Mouse (Mus musculus): ENCODE data around the gene Wnk2.
"Not testable (repeated sequence)": the region's sequence is repeated elsewhere in the genome, so short reads cannot be mapped to it uniquely, and the experiment has no call there.

Wnk2 gene

DNA sequence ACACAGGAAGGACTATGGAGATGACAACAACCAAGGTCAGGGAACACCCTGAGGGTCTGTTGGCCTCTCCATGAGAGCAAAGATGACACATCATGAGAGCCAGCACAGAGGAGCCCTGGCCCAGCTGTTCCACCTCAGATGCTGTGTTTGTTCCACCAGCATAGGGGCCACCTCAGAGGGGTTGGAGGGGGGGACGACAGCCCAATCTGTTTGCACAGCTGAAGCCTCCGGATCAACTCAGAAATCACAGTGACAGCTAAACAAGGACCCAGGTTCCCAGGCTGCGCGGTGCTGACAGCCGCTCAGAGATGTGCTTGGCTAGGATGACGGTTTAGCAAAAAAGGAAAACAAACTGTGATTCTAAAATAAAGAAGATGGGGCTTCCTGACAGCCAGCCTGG is 53.1 kb downstream of the Wnk2 start:
- DNase-seq (ENCODE audit: low spot score in 2 of 2): no peak

DNA sequence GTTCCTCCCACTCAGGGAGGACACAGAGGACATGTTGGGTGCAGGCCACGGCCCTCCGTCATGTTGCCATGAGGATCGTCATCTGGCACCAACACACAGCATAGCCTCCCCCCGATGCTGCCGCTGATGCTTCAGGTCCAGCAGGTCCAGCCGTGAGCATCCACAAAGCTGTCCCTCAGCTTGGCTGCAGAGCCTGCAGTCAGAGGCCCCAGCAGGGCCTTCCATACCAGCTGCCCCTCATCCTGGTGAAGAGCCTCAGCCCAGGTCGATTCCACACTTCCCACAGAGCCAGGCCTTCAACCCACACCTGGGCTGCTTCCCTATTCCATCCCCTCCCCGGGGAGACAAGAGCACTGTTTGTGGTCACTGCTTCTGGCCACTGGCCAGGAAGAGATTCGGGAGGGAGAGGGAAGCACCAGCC is 54.3 kb downstream of the Wnk2 start:
- DNase-seq (ENCODE audit: low spot score in 2 of 2): peak in 1 of 2 experiments; percentile 37

DNA sequence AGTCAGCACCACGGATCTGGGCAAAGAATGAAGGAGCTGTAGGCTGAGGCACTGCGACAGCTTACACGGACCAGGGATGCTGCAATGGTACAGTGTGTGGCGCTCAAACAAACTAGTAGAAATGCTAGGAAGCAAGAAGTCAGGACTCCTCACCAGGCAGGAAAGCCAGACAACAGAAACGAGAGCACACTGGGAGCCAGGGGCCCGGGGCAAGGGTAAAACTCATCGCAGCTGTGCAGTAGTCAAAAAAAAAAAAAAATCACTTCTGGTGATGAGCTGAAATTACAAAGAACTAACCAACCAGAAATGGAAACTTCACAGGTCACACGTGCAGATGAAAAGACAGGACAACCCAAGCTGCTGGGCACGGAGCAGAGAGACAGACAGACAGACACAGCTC is 55.2 kb downstream of the Wnk2 start:
- no peak for DNase-seq (ENCODE audit: low spot score in 2 of 2)

DNA sequence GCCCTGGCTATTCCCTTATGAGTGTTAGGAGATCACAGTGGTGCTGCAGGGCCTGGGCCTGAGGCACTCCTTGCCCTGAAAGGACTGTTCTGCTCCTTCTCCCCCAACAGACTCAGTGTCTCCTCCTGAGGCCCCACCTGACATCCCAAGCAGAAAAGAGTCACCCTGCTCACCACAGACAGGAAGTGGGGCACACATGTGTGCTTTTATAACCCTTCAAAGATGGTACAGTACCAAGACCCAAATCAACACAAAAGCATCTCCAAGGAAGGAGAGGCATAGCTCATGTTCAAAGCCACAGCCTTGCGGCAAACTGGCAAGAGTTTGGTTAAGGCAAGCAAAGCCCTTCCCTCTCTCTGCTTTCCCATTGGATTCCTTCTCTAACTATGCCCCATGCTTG is 57.6 kb downstream of the Wnk2 start:
- DNase-seq (ENCODE audit: low spot score in 2 of 2): no peak

DNA sequence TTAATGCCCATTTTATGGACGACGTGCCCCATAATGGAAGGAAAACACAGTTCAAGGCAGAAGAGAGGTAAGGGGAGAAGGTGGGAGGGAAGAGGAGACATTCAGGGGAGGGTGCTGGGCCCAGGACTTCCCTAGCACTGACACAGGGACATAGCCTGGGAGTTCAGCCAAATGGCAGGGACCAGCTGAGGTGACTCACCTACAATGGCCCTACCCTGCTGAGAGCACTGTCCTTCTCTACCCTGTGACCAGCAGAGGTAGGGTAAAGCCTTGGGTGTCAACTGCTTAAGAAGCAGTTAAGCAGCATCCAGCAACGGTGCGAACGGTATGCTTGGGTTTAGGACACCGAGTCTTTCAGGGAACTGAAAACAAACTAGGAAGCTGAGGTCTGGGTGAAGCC is 58.9 kb downstream of the Wnk2 start:
- no peak for DNase-seq (ENCODE audit: low spot score in 2 of 2)

DNA sequence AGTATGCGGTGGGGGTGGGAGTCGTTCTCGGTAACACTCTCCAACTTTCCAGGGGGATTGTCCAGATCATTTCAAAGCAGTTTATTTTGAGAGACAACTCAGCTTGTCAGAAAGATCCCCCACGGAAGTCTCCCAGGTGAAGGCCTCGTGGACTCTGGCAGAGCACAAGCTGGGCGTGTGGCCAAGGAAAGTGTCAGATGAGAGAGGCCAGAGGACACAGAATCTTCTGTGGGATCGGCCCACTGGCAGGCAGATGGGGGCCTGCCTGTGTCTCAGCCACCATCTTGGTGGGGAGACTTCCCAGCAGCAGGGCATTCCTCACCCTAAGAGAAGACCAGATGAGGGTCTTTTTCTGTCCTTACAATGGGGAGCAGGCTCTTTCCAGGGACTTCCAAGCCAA is 60.4 kb downstream of the Wnk2 start:
- DNase-seq (ENCODE audit: low spot score in 2 of 2): no peak

DNA sequence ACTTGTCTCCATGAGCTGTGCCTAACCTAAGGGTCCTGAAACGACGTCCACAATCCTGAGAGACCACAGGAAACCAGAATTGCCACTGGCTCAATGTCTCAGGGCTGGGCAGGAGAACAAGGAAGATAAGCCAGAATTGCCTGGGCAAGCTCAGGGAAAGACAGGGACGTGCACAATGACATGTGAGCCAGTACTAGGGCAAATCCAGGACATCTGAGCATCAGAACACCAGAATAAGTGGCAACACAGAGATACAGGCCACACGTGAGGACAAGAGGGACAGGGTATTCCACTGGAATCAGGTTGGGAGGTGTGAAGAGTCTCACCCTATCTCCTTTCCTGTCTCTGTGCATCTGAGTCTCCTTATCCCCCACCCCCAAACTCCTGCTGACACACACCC is 61.4 kb downstream of the Wnk2 start:
- no peak for DNase-seq (ENCODE audit: low spot score in 2 of 2)

DNA sequence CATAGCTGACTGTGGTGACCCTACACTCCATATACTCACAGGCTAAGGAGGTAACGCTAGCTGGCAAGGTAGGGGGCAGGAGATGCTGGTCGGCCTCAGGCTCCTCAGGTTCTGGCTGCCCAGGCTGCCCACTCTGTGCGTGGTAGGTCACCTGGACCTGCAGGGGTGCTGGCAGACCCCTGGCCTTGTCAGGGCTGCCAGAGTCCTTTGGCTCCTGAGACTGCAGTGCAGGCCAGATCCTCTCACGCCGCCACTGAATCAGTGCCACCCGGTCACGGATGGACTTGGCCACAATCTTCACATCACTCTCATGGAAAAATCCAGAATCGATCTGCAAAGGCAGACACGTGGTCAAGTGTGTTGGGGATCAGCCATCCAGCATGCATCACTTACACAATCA is 62.6 kb downstream of the Wnk2 start:
- DNase-seq (ENCODE audit: low spot score in 2 of 2): no peak

DNA sequence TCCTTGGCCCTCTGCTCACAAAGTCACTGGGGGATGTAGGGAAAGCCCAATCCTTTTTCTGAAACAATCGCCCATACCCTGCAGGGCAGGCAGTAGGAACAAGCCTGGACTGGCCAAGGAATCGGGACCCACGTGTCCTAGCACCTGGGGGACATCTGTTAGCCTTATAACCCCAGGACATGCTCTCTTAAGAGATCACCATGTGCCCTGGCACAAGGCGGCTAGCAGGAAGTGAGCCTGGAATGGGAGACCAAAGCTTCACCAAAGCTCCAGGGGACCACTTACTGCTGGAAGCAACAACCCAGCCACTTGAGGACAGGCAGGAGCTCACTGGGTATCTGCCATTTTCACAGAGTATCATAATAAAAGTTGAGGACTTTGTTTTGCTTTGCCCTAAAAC is 63.0 kb downstream of the Wnk2 start:
- DNase-seq (ENCODE audit: low spot score in 2 of 2): no peak

DNA sequence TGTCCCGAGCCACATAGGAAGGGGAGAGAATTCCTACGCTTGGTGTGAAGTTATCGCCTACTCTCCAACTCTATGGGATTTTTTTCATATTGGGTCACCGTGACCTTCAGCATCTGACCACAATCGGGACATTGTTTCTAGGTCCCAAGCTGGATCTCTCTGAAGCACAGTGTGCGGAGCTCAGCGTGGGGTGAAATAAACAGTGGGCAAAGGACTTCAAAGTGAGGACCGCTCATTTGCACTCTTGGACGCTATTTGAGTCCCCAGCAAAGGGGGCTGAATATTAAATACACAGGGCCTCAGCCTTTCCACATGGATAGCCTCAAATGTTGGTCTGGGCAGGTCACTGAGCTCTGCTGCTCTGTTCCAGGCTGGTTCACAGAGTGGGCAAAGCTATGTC is 63.9 kb downstream of the Wnk2 start:
- no peak for DNase-seq (ENCODE audit: low spot score in 2 of 2)

DNA sequence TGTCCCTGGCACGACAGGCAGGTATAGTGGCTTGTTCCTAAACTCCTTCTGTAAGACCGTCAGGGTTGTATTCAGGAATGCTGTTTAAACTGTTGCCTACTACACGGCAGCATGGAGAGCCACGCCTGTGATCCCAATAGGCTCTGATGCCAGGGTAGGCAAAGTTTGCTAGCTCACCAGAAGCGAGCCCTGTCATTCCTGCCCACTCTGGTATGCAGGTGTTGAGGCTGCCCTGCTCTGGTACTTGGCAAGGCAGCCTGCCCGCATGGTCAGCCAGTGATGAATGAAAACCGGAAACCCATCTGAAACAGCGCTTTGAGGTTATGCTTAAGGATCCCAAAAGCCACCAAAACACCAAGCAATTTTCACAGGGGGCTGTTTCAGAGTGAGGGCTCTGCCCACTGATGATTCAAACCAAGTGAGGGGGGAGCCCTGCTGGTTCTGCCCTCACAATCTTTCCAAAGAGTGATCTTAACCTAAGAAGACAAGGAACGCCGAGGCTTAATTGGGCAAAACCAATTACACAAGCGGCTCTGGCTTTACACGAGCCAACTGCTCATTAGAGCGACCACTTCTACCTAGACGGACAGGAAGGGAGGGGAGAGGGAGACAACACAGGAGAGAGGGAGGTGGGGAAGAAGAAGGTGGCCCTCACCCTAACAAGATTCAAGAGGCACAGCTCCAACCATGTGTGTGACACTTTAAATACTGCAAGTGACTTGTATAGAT is 65.5 kb downstream of the Wnk2 start:
- no peak for DNase-seq (ENCODE audit: low spot score in 2 of 2)

DNA sequence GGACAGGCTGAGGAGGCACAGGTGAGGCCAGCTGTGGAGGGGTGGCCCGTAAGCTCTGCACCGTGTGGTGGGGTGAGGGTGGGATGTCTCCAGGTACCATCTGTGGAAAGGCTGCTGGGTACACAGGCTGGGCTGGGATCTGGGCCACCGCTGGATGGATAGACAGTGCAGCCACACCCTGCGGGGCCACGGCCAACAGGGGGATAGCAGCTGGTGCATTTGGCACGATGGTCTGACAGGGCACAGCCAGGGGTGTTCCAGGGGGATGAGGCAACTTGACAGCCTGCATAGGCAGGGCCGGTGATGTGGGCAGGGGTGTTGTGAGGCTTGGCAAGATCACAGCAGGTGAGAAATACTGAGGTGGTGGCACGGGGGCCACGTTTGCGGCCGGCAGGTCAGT is 71.6 kb downstream of the Wnk2 start:
- no peak for DNase-seq (ENCODE audit: low spot score in 2 of 2)

DNA sequence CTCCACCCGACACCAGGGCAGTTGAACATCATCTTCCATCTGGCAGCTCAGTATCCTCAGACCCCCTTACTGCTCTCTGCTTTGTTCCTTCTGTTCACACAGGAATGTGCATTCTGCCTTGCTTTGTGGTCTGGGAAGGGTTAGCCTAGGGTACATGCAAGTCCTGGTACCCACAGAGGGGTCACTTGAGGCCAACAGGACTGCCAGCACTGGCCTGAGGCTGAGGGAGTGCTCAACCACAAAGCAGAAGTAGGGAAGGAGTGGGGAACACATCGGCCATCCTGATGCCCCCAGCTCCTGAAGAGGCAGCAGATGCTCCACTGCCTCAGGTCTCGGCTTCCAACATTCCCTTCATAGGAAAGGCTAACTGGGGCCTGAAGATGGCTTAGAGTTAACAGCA is 72.4 kb downstream of the Wnk2 start:
- DNase-seq (ENCODE audit: low spot score in 2 of 2): no peak

DNA sequence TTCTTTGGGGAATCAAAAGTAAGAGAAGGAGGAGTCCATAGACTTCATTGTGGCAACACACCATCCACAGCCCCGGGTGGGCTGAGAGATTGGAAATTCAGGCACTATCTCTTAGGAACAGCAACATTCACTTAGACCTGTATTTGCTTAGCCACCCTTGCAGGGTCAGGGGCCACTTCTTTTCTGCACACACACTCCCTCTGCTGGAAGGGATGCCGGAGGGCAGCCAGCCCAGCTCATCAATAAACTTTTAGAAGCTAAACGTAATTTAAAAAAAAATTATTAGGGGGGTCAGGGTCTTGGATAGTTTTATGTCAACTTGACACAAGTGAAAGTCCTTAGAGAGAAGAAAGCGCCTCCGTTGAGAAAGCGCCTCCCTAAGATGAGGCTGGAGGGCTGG is 74.5 kb downstream of the Wnk2 start:
- DNase-seq (ENCODE audit: low spot score in 2 of 2): no peak

DNA sequence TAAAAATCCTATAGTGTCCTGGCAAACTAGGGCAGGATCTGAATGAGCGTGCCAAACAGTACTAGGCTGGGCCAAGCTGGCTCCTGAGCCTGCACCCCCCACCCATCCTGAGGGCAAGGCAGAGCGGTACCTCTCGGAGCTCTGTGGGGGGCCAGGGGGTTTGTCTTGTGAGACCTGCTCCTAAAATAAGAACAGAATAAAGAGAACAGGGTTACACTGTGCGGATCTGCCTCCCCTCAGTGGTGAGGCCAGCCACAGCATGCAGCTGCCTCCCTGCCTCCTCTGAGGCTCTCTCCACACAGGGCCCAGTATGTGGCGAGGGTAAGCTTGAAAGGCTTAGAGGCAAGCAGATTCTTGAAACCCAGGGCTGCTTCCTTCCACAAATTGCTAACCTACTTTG is 76.0 kb downstream of the Wnk2 start:
- no peak for DNase-seq (ENCODE audit: low spot score in 2 of 2)

DNA sequence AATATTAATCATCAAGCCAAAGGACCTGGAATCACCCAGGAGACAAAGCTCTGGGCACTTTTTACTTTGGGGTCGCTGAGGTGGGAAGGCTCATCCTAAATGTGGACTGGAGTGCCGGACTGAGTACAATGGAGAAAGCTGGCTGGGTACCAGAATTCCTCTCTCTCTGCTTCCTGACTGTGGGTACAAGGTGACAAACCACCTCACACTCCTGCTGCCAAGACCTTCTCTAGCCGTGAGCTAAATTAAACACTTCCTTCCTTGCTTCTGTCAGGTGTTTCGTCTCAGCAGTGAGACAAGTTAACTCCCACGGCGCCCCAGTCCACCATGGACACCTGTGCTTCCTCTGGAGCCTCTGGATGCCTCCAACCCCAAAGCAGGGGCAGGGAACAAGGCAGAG is 77.8 kb downstream of the Wnk2 start:
- no peak for DNase-seq (ENCODE audit: low spot score in 2 of 2)

DNA sequence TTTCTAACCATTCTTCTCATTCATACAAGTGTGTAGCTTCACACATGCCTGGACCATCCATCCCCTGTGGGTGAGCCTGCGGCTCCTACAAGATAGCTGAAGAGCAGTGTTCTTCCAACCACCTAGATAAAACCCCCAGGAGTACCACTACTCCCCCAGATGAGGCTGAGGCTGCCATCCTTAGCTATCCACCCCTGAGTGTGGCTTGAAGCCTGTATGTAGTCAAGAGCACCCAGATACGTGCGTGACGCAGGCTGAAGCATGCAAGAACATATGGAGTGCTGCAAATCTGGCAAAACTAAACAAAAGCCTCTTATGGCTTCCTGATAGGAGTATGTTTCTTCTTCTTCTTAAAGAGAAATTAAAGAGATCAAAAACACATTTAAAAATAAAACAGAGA is 78.4 kb downstream of the Wnk2 start:
- DNase-seq (ENCODE audit: low spot score in 2 of 2): no peak

DNA sequence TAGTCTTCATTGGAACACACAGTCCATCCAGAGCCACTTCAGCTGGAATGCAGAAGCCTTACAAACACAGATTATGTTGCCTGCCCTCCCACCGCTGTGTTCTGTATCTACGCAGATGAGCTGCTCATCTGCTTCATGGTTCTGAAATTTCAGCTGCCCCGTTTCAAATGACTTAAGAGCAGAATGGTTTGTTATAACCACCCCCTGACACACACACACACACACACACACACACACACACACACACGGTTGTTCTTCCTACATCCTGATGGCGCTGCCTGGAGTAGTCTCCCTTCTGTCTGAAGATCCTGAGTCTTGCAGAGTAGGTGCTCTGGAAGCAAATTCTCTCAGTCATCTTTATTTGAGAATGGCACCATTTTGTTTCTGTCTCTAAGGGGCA is 83.6 kb downstream of the Wnk2 start:
- no peak for DNase-seq (ENCODE audit: low spot score in 2 of 2)

DNA sequence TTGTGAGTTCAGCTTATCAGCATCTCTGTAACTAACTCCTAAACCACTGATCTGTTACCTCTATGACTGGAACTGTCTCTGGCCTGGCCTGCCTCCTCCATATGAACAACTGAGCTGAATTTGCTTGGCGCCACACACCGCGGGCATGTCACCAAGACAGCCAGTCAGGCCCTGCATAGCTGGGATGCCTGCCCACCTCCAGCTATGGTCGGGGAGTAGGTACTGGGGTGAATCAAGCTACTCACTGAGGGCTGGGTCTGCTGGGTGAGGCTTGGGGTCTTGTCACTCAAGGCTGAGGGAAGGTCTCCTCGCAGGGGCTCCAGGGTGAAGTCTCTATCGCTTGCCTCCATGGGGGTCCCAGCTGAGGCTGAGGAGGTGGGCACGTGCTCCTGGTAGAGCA is 87.4 kb downstream of the Wnk2 start:
- no peak for DNase-seq (ENCODE audit: low spot score in 2 of 2)

DNA sequence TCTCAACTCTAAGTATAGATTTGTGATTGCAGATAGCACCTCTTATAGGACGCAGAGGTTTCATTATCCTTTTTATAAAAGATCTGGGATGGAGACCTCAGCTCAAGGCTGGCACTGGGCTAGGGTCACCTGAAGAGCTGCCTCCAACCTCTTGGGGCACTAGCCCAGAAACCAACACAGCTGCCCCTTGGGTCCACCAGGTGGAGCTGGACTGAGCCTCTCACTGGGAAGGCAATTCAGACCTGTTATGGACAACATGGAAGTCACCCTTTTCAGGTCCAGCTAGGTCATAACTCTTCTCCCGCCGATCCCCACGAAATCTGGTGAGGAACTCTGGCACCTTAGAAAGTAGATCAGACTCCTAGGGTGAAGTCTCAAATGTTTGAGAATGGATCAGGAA is 89.3 kb downstream of the Wnk2 start:
- peak; percentile 38 to 47 for DNase-seq (ENCODE audit: low spot score in 2 of 2)

DNA sequence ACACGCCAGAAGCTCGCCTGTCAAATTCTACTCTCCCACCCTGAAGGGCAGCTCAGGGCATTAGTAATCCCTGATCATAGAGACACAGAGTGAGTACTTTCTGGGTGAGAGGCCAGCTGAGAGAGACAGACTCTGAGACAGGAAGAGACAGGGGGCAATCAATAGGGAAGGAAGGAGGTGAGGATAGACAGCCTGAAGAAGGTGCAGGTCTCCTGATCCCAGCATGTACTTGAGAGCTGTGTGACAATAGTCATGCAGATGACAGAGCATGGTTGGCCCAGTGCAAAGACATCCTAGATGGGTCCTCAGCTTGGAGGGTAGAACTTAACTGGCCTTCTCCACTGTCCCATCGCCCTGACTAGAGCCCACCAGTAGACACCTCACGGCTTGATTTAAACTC is 91.5 kb downstream of the Wnk2 start:
- no peak for DNase-seq (ENCODE audit: low spot score in 2 of 2)

DNA sequence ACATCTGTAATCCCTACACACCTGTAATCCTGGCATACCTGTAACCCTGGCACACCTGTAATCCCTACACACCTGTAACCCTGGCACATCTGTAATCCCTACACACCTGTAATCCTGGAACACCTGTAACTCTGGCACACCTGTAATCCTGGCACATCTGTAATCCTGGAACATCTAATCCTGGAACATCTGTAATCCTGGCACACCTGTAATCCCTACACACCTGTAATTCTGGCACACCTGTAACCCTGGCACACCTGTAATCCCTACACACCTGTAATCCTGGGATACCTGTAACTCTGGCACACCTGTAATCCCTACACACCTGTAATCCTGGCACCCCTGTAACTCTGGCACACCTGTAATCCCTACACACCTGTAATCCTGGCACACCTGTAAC is 93.1 kb downstream of the Wnk2 start:
- DNase-seq (ENCODE audit: low spot score in 2 of 2): not testable (repeated sequence)

DNA sequence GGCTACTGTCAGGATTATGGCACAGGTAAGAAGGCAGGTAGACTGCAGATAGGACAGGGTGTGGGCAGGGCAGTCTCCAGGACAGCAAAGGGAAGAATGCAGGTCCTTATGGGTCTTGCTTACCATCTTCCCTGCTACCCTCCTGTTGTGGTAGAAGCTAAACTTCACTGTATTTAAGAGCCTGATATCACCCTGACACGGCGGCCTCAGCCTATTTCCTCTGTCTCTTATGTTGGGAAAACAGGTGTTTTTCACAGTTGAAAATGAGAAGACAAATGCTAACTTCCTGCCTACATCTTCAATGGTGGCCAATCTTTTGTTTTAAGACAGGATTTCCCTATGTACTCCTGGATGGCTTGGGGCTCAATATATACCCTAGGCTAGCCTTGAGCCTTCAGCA is 94.5 kb downstream of the Wnk2 start:
- no peak for DNase-seq (ENCODE audit: low spot score in 2 of 2)

DNA sequence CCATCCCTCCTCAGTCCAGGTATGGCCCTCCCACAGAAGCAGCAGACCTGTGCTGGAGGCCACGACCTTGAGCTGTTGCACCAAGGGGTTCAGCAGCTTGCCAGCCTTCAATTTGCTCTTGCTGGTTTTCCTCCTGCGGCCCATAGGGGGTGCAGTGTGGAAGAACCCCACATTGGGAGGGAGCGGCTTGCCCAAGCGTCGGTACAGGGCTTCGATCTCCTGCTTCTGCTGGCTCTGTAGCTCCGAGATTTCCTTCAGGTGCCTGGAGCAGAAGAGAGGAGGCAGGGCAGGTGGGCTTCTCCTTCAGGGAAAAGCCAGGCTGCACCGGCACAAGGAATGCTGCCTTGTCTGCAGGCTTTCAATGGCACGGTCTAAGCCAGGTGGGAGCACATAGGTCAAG is 95.3 kb downstream of the Wnk2 start:
- no peak for DNase-seq (ENCODE audit: low spot score in 2 of 2)
